Mouse (Mus musculus) left cerebral cortex, postnatal 10 days (tissue): ENCODE results near the gene 0610030E20Rik. TPM values are rescaled to one million over a fixed set of nuclear protein-coding genes. Genes with fewer than 3 reads are reported as not detected.

Experiments
- DNase-seq, 2 experiments: peaks; one replicate each; pipeline ENCODE4 v3.0.0; 2021 to 2022; ENCODE audit warnings: low spot score in 2 of 2, mixed read lengths in 1 of 2; ENCODE audit errors: extremely low spot score in 1 of 2
- intact Hi-C: fragments of 180-260 bp; cut with DNase I; formaldehyde crosslinking; loops from one replicate; pipeline ENCODE4 v1.15.1; 2025
- total RNA-seq, 2 experiments: library from RNA; stranded (reverse); gene quantifications; 2 replicates each; pipeline ENCODE4 v1.2.3; 2021

Gene 0610030E20Rik
- total RNA-seq, 2 experiments from 2014 or later, result 12.3 to 13.1 TPM

DNA sequence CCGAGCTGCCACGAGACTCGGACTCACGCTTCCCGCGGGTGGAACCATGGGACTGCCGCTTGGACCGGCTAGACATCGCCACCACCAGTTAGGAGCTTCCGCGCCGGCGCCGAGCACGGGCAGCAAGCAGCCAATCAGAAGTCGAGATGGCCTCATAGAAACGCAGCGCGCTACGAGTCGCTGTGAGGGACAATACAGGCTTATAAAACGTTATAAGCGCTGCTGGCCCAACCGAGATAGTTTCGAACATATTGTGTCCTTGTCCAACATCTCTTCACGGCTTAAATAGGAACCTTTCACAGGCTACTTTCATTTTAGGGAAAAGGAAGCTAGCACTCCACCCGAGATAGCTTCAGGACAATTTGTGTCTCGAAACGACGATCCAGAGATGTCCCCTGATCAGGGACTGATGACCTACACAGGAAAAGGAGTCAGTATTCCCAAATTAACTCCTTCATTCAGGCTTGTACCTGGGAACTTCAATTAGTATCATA lies 2.0 kb upstream of the 0610030E20Rik start, which contains the start of gene Usp39:
Gene Usp39 (minus strand): TSS at position 111 of the 494 bp plus-strand sequence.
- peak; percentile 95 to 96 for DNase-seq
- intact Hi-C loops, result no loop called here

DNA sequence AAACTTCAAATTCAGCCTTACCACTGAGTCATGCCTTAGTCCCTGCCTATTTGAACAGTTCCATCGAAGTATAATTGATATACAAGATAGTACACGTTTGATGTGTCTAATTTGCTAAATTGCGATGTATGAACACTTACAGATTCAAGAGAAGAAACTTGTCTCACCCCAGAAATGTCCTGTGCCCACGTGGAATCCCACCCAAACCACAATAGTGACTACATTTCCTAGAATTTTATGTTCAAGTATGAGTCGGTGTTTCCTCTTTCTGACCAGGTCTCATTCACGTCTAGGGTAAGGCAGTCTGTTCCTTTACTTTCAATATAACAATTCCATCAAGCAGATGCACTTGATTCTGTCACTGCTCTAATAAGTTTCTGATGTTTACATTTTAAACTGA lies 1.5 kb upstream of the 0610030E20Rik start:
- DNase-seq, result no peak
- intact Hi-C loops, result no loop called here

- no peak for DNase-seq
- intact Hi-C loops, result no loop called here
Measured at GRCm38 (mm10) chr6:72346261-72346660, 856 bp upstream of the 0610030E20Rik start.

- intact Hi-C loops, result no loop called here
- DNase-seq, result peak in 1 of 2 experiments; percentile 47
Measured at GRCm38 (mm10) chr6:72348411-72348810, 1.3 kb downstream of the 0610030E20Rik start.

GRCm38 (mm10) chr6:72350214-72350613 lies 3.1 kb downstream of the 0610030E20Rik start:
- intact Hi-C loops, result no loop called here
- no peak for DNase-seq

GRCm38 (mm10) chr6:72352636-72353405 lies 5.7 kb downstream of the 0610030E20Rik start:
- intact Hi-C loops, result no loop called here
- DNase-seq, result peak in 1 of 2 experiments; percentile 46

DNA sequence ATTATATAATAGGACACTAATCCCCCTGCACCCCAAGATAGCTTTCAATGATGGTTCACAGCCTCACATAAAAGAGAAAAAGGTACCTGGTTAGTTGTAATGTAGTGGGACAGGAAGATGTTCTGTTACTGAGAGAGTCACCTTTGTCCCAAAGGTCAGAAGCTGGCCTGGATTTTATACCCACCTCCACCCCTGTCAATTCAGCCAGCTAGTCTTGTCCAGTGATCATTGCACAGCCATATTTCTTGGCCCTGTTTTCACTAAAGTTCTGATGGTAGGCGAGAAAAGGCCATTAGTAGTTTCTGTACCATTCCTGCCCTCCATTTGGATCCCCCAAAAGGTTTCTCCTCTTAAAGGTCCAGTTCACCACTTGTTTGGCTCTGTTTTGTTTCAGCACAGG lies 6.9 kb downstream of the 0610030E20Rik start:
- intact Hi-C loops, result no loop called here
- DNase-seq, result no peak

DNA sequence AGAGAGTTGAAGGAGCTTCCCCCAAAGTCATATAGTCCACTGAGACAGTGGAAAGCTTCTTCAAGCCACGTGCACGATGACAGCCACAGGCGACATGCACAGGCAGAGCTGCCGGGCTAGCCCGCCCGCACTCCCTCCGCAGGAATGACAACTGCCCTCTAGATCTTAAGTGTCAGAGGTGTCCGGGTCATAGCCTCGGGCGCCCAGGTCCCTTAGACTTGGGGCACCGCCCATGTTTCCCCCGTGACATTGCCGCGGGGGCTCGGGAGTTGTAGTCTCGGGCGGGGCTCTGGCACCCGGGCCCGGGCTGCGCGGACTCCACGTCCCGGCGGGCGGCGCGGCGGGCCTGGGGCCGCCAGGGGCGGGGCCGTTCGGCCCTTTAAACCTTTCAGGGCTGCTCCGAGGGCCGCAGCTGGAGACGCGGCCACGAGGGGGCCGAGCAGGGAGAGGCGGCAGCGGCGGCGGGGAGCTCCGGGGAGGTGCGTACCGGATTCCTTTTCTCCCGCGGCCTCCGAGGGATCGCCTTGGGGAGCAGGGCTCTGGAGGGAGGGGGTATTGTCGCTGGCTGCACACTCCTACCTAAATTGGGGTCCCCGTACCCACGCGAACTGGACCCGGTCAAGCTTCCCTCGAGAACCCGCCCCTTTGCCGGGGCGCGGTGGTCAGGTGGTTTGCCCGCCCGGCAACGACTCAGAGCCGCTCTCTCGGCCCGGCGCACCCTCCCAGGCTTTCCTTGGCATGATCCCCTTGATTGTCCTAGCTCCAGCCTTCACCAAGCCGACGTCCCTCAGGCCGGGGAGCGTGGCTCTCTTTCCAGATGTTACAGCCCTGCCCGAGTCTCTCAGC lies 8.2 kb downstream of the 0610030E20Rik start, which contains the start of gene Tmem150a:
Gene Tmem150a (plus strand): TSS at position 382 of the 846 bp plus-strand sequence.
- peak; percentile 60 to 91 for DNase-seq
- intact Hi-C loops, result no loop called here

DNA sequence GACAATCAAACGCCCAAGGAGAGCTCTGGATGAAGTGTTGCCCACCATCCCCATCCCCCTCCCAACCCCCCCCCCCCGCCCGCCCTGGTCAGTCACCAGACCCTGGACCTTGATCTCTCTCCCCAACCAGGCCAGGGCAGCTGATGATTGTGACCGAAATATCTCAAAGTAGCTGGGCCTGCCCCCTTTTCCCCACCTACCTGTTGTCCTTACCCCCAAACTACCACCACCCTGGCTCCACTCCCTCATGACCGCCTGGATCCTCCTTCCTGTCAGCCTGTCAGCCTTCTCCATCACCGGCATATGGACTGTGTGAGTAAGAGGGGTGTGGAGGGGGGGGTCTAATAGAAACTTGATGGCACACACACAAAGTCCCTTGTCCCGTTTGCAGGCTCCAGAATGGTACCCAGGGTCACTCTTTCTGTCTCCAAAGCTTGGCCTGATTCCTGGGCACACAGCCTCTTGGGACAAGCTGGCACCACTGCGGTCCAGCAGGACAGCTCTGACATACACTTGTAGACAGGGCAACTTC lies 8.9 kb downstream of the 0610030E20Rik start:
- intact Hi-C loops, result no loop called here
- DNase-seq, result no peak

DNA sequence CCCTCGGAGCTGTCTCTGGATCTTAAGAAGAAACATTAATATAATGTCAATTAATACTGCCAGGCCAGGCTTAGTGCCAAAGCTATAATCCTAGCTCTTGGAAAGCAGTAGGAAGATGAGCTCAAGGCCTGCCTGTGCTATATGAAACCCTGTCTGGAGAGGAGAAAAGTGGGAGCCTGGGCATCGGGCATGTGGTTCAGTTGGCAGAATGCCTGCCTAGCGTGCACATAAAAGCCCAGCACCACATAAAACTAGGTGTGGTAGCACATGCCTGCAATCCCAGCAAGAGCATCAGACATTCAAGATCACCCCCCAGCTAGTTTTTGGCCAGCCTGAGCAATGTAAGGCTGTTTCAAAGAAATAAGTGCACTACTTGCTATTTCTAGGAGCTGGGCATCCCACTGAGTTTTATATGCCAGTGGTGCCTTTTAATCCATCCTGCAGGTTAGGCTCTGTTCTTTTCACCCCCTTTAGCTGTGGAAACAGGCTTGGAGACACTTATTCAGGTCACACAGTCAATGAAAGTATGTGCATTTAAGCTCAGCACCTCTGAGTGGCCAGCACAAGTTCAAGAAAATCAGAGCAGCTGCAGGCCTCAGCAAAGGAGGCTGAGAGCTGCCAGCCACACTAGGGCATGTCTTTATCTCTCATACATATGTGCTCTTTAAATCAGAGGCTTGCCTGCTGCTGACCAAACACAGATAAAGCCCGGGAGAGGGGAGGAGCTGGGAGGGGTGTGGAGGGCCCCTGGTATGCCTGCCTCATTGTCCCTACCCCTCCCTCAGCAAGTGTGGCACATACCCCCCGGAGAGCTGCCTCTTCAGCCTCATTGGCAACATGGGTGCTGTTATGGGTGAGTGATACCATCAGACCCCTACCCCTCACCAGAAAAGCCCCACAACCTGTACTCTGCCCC lies 10.3 kb downstream of the 0610030E20Rik start:
- intact Hi-C loops, result no loop called here
- DNase-seq, result no peak

DNA sequence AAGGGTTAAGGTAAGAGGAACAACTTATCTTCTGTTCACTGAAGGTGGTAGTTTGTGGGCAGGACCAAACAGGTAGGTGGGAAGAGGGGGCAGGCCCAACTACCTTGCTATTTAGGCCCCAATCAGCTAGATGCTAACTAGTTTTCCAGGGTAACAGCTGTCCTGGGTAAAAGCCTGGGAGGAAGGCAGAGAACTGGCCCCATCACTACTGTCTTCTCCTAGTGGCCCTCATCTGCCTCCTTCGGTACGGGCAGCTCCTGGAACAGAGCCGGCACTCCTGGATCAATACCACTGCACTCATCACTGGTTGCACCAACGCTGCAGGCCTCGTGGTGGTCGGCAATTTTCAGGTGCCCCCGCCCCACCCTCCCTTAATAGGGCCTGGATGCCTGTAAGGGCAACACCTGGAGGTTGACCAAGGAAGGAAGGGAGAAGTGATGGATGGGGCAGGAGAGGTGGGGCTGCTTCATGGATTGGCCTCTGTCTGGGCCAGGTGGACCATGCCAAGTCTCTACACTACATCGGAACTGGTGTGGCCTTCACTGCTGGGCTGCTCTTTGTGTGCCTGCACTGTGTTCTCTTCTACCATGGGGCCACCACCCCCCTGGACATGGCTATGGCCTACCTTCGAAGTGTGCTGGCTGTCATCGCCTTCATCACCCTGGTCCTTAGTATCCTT lies 11.1 kb downstream of the 0610030E20Rik start:
- intact Hi-C loops, result no loop called here
- DNase-seq, result no peak

DNA sequence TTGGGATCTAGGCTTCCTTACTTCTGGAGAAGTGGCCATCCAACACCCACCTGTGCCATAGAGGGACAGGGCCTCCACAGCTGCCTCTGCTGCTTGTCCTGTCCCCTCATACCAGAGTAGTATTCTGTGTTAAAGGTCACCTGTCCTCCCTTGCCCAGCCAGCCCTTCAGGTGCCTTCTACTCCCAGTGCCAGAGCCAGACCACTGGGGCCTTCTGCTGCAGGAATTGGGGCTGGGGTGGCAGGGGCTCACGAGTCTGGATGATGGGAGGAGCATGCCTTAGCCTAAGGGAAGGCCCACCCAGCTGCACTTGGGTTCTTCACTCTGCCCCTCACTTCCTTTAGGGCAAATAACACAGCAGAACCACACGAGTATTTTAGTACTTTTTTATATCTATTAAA lies 12.2 kb downstream of the 0610030E20Rik start:
- DNase-seq, result no peak
- intact Hi-C loops, result no loop called here

GRCm38 (mm10) chr6:72359891-72360598 lies 12.9 kb downstream of the 0610030E20Rik start:
- intact Hi-C loops, result loop anchor here (5.0 kb wide), 1 partner anchor 47 kb away; no protein-coding TSS in a partner anchor
- DNase-seq, result no peak

DNA sequence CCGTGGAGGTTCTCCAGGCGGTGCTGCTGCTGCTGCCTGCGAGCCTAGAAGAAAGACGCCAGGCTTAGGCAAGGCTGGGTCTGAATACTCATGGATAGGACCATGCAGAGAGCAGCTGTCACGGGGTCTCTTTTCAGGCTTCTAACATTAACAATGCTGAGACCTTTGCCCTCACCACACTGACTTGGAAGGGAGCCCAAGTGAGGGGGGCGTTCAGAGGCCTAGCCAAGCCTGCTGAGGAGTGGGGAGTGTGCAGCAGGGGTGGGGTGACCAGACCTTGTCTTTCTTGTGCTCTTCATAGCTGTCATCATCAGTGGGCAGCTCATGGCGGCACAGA lies 13.4 kb downstream of the 0610030E20Rik start:
- DNase-seq, result peak in 1 of 2 experiments; percentile 48
- intact Hi-C loops, result loop anchor here (5.0 kb wide), 1 partner anchor 47 kb away; no protein-coding TSS in a partner anchor

DNA sequence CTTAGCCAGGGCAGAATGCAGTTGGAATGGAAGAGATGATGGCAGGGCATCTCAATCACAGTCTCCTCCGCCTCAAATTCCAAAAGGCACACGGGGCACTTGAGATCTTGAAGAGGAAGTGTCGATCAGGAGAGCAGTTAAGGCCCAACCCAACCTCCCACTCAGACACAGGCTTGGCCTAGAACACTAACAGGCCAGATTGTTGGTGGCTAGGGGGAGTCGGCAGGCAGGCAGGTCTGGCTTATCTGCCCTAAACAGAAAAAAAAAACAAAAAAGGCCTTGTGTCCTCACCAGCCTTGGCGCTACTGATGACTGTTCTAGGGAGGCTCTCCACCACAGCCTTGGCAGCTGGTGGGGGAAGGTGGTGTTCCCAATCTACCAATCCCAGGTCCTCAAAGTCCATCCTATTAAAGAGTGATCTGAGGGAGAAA lies 14.0 kb downstream of the 0610030E20Rik start:
- intact Hi-C loops, result loop anchor here (5.0 kb wide), 1 partner anchor 46 kb away; no protein-coding TSS in a partner anchor
- DNase-seq, result peak in 1 of 2 experiments; percentile 17

DNA sequence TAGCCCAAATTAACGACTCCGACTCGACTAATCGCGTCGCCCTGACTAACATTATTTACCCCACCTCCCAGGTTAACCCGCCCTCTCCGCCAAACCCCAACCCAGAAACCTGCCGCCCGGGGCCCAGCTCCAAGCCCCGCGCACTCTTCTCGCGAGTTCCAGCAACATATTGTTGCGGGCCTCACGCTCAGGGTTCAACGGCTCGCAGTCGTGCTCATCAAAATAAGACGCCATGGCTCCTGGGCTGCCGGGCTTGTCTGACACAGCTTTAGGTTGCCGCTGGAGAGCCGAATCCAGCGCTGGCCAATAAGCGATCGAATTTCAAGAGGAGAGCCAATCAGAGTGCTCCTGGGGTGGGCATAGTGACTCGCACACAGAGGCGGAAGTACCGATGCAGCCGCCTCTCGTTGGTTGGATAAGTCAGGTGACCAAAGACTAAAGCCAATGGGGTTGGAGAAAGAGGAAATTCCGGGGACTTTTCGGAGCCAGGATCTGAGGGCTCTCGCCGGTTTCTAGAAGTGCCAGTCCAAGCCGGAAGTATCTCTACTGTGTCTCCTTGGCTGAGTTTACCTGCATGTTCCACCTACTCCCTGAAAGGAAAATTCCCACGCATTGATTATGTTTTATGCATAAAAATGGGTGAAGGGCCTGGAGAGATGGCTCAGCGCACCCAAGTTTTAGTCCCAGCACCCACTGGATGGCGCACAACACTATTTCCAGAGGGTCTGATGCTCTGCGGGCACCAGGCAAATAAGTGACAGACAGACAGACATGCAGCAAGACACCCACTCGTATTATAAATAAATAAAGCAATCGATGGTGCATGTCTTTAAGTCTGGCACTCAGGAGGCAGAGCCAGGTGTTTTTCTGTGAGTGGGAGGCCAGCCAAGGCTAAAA lies 15.3 kb downstream of the 0610030E20Rik start:
- DNase-seq, result peak; percentile 94 to 97
- intact Hi-C loops, result loop anchor here (5.0 kb wide), 1 partner anchor 45 kb away; no protein-coding TSS in a partner anchor
